Mouse (Mus musculus): ENCODE results near the gene Glipr2. TPM values are rescaled to one million over a fixed set of nuclear protein-coding genes. Genes with fewer than 3 reads are reported as not detected.

Gene Glipr2
- 1 to 10 TPM; 3.4 to 3.7 TPM for total RNA-seq (2021)
- long read RNA-seq, experiment 1, transcript Glipr2-201 (5 exons, 2,320 nt): major isoform, 7 of 7 reads
- long read RNA-seq, experiment 1, partial matches to known transcripts: 0 of 7 reads
- long read RNA-seq, experiment 1, other reads (novel, unspliced or antisense): 0 of 7 reads
- long read RNA-seq, experiment 2, transcript Glipr2-201 (5 exons, 2,320 nt): major isoform, 7 of 7 reads
- long read RNA-seq, experiment 2, partial matches to known transcripts: 0 of 7 reads
- long read RNA-seq, experiment 2, other reads (novel, unspliced or antisense): 0 of 7 reads

DNA sequence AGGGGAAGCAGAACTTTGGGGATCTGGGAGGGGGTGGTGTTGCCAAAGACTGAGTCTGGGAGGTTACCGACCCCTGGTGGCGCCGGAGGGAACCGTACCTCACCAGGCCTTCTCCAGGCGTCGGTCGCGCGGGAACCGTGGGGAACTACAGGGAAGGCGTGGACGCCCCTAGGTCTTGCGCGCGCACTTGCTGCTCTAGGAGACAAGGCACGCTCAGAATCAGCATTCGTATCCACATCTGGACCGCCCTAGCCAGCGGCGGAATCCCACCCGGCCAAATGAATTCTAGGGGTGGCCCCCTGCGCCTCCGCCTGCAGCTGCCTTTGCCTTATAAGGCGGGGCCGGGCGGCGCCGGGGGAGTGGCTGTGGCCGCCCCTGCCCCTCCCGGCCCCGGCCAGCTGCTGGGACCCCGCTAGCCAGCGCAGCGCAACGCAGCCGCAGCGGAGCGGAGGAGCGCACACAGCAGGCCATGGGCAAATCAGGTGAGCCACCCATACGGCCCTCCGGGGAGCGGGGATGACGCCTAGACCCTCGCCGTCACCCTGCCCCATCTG is at the start of gene Glipr2:
Glipr2 (plus strand) TSS at position 110 of the 554 bp plus-strand sequence.
- TF ChIP-seq CTCF (IDR thresholded peaks at IDR 0.05): peak; percentile 71
- Histone ChIP-seq H3K27ac (no peak within 1 kb of the TSS), H3K4me3 (peak within 1 kb of the TSS; percentile 55)
- DNase-seq (ENCODE audit: extremely low spot score in 1 of 2, low spot score in 2 of 2): peak; percentile 62 to 63
- intact Hi-C loops (cut with DNase I): loop anchor here (2.0 kb wide), 1 partner anchor 33 kb away; no protein-coding TSS in a partner anchor

- no peak for TF ChIP-seq CTCF (IDR thresholded peaks at IDR 0.05)
- H3K4me3 ChIP-seq: no peak overlapping the region
- intact Hi-C loops (cut with DNase I): no loop called here
- no peak overlapping the region for H3K27ac ChIP-seq
- DNase-seq (ENCODE audit: extremely low spot score in 1 of 2, low spot score in 2 of 2): no peak
Observed at GRCm38 (mm10) chr4:43918221-43918620, 39.0 kb upstream of the Glipr2 start.

- Histone ChIP-seq H3K4me3 (no peak overlapping the region), H3K27ac (no peak overlapping the region)
- no peak for DNase-seq (ENCODE audit: extremely low spot score in 1 of 2, low spot score in 2 of 2)
- TF ChIP-seq CTCF (IDR thresholded peaks at IDR 0.05): peak; percentile 4
- intact Hi-C loops (cut with DNase I): no loop called here
Observed at GRCm38 (mm10) chr4:43920602-43921001, 36.6 kb upstream of the Glipr2 start.

DNA sequence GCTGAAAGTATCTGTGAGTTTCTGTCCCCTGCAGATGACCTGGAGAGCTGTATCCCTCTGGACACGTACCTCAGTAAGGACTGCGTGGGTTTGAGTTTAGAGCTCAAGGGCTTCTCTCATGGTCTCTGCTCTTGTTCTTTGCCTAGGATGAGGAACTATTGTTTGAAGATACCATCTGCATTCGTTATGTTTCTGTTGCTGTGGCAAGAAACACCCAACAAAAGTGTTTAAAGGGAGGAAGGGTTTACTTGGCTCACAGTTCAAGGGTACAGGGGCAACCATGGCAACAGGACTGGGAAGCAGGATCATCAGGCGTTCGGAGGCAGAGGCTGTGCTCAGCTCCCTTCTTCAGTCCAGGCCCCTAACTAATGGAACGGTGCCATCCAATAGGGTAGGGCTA is 32.1 kb upstream of the Glipr2 start:
- H3K4me3 ChIP-seq: no peak overlapping the region
- DNase-seq (ENCODE audit: extremely low spot score in 1 of 2, low spot score in 2 of 2): no peak
- intact Hi-C loops (cut with DNase I): loop anchor here (2.0 kb wide), 1 partner anchor 32 kb away; the partner anchor contains the start of gene Glipr2
- no peak for TF ChIP-seq CTCF (IDR thresholded peaks at IDR 0.05)
- H3K27ac ChIP-seq: no peak overlapping the region

- no peak overlapping the region for H3K27ac ChIP-seq
- intact Hi-C loops (cut with DNase I): loop anchor here (2.0 kb wide), 1 partner anchor 31 kb away; the partner anchor contains the start of gene Glipr2
Observed at GRCm38 (mm10) chr4:43925779-43926178, 31.4 kb upstream of the Glipr2 start.

GRCm38 (mm10) chr4:43927826-43928225 is 29.4 kb upstream of the Glipr2 start:
- Histone ChIP-seq H3K27ac (no peak overlapping the region), H3K4me3 (no peak overlapping the region)
- TF ChIP-seq CTCF (IDR thresholded peaks at IDR 0.05): peak; percentile 33
- intact Hi-C loops (cut with DNase I): loop anchor here (1.0 kb wide), 1 partner anchor 54 kb away; no protein-coding TSS in a partner anchor
- no peak for DNase-seq (ENCODE audit: extremely low spot score in 1 of 2, low spot score in 2 of 2)

More at GRCm38 (mm10) chr4:43925779-43926178, 31.4 kb upstream of the Glipr2 start:
- DNase-seq (ENCODE audit: extremely low spot score in 1 of 2, low spot score in 2 of 2): peak; percentile 78 to 84
- peak; percentile 93 for TF ChIP-seq CTCF (IDR thresholded peaks at IDR 0.05)
- no peak overlapping the region for H3K4me3 ChIP-seq

GRCm38 (mm10) chr4:43931877-43932276 is 25.3 kb upstream of the Glipr2 start:
- Histone ChIP-seq H3K4me3 (no peak overlapping the region), H3K27ac (no peak overlapping the region)
- no peak for TF ChIP-seq CTCF (IDR thresholded peaks at IDR 0.05)
- intact Hi-C loops (cut with DNase I): no loop called here
- DNase-seq (ENCODE audit: extremely low spot score in 1 of 2, low spot score in 2 of 2): no peak

DNA sequence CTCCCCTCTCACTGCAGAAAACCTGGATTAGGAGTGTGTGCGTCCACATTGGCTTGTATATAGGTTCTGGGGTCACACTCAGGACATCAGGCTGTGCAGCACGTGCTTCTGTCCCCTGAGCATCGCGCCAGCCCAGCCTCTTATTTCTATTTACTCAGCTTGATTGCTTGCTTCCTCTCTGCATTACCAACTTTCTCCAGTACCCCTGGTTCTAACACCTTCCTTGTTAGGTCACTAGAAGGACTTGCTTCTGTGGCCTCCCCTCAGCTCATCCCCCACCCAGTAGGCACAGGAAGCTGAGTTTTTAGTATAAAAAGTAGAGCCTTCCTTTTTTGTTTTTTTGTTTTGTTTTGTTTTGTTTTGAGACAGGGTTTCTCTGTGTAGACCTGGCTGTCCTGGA is 21.0 kb upstream of the Glipr2 start:
- DNase-seq (ENCODE audit: extremely low spot score in 1 of 2, low spot score in 2 of 2): no peak
- Histone ChIP-seq H3K27ac (no peak overlapping the region), H3K4me3 (no peak overlapping the region)
- intact Hi-C loops (cut with DNase I): no loop called here
- no peak for TF ChIP-seq CTCF (IDR thresholded peaks at IDR 0.05)

DNA sequence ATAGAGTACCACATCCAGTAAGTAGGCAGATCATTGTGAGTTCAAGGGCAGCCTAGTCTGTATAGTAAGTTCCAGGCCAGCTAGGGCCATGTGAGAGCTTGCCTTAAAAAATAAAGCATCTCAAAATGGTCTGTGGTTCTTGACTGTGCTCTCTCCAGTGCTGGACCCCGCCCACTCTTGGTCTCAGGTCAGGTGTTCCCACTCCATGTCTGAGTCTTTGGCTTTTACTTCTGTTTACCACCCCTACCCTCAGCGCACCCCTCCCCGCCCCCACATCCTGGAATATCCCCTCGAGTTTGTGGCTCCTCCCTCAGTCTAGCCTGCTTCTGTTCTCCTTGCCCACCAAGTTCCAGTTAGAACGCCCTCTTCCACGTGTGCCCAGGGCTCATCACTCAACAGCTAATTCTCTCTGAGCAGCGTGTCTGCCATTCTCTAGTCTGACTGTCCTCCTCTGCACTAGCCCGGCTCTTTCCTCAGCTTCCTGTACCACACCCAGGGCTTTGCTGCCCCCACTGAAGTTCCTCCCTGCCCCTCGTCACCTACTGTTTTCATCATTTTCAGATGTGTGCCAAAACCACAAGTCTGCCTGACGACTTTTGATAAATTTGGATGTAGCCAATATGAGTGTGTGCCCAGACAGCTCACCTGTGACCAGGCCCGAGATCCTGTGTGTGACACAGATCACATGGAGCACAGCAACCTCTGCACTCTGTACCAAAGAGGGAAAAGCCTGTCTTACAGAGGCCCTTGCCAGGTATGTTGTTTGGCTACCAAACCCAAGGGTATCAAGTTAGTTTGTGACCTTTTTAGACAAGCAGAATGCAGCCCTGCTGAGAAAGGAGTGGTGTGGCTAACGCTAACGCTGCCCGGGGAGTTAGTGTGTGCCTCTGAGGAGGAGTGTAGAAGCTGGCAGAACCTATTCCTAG is 20.2 kb upstream of the Glipr2 start:
- intact Hi-C loops (cut with DNase I): no loop called here
- Histone ChIP-seq H3K27ac (no peak overlapping the region), H3K4me3 (no peak overlapping the region)
- TF ChIP-seq CTCF (IDR thresholded peaks at IDR 0.05): no peak
- no peak for DNase-seq (ENCODE audit: extremely low spot score in 1 of 2, low spot score in 2 of 2)

GRCm38 (mm10) chr4:43941315-43941714 is 15.9 kb upstream of the Glipr2 start:
- H3K4me3 ChIP-seq: no peak overlapping the region
- no peak overlapping the region for H3K27ac ChIP-seq
- intact Hi-C loops (cut with DNase I): no loop called here
- DNase-seq (ENCODE audit: extremely low spot score in 1 of 2, low spot score in 2 of 2): no peak
- TF ChIP-seq CTCF (IDR thresholded peaks at IDR 0.05): no peak

GRCm38 (mm10) chr4:43942421-43942820 is 14.8 kb upstream of the Glipr2 start:
- no peak for TF ChIP-seq CTCF (IDR thresholded peaks at IDR 0.05)
- Histone ChIP-seq H3K4me3 (no peak overlapping the region), H3K27ac (no peak overlapping the region)
- DNase-seq (ENCODE audit: extremely low spot score in 1 of 2, low spot score in 2 of 2): no peak
- intact Hi-C loops (cut with DNase I): no loop called here

DNA sequence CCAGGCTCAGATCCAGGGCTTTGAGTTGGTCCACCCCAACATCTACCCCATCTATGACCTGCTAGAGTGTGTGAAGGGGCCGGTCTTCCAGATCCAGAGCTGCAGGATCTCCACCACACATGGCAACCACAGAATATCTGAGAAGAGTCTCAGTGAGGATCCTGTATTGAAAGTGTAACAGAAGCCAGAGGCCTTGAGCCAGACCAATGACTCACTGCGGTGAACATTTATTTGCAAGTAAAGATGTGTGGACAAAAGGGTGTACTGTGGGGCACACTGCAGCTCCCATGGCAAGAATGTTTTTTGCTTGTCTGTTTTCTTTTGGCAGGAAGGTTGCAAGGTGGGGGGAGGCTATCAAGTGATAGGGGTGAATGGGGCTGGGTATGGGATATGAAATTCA is 9.6 kb upstream of the Glipr2 start:
- DNase-seq (ENCODE audit: extremely low spot score in 1 of 2, low spot score in 2 of 2): no peak
- Histone ChIP-seq H3K27ac (no peak overlapping the region), H3K4me3 (no peak overlapping the region)
- no peak for TF ChIP-seq CTCF (IDR thresholded peaks at IDR 0.05)
- intact Hi-C loops (cut with DNase I): no loop called here

Measured in left cerebral cortex, adult 2 months (tissue).